Mouse (Mus musculus): Measurements from ENCODE around the gene Pdcd11.

DNA sequence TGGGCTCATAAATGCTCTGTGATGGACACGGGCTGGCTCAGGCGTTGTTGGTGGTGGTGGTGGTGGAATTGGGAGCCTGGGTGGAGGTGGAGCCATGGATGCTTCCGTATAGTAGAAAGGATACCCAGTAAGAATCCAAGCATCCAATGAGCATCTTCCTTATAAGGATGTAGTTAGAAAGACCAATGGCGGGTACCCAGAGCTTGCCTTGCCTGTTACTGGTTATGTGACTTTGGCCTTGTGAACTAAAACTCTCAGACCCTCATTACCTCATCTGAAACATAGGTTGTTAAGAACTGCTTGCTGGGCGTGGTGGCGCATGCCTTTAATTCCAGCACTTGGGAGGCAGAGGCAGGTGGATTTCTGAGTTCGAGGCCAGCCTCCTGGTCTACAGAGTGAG lies 63.2 kb downstream of the Pdcd11 start:
- TF ChIP-seq CTCF (IDR thresholded peaks at IDR 0.05; ENCODE audit: low read depth) (no peak), EP300 (IDR thresholded peaks at IDR 0.05; ENCODE audit: low read depth) (no peak)

All from heart, postnatal 0 days (tissue).